In the genomic region with DNA sequence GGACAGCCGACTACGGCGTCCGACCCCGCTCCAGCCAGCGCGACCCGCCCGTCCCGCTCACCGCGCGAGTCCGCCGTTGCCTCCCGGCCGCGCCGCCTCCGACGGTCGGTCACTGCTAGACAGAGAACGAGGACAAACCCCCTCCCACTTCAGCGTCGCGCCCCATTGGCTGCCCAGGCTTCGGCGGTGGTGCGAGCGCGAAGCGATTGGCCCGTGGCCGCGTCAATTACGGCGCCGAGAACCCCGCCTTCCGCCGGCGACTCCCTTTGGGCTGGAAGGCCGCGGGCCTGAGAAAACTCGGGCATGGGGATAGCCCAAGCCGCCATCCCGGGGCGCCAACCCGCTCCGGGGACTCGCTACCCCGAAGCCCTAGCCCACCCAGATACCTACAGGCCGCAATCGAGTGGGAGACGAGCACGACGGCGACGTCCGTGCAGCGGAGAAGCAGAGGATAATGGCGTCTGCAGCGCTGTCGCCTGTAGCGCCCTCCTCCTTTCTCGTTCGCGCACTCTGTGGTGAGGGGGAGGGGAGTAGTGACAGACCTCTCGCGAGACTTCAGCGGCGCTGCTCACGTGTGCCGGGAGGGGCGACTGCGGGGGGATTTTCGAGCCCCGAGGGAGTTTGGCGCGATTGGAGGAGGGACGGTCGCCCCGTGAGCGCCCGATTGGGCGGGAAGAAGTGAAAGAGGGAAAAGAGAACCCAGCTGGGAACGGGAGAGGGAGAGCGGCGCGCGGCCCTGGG, we compare ENCODE assay signal across 8 mouse cellular contexts. TPM values are rescaled to one million over a fixed set of nuclear protein-coding genes. Genes with fewer than 3 reads are reported as not detected.
DNase-seq lines count a peak whose midpoint lies in the region; ATAC-seq and TF ChIP-seq lines count a peak whose summit lies in the region.

Gene Rmi1, plus strand, starts transcription at position 246 of the 741 bp plus-strand sequence.

- peak within 1 kb of the TSS; percentile 95 for H3K4me3 ChIP-seq in brown adipose tissue, adult 24 weeks (ENCODE audit: insufficient read depth, low read depth, low read length)
- peak within 1 kb of the TSS; percentile 88 to 99 for H3K4me3 ChIP-seq in heart, embryonic 14.5 days (ENCODE audit: control insufficient read depth in 1 of 2, insufficient read depth in 1 of 2, low read depth in 1 of 2, low read length in 2 of 2)
- H3K4me3 ChIP-seq in liver, embryonic 14.5 days (ENCODE audit: insufficient read depth in 1 of 2, low read depth in 2 of 2, low read length in 2 of 2): peak within 1 kb of the TSS; percentile 88 to 98
- peak within 1 kb of the TSS; percentile 98 for H3K4me3 ChIP-seq in neural tube, embryonic 11.5 days (ENCODE audit: low read depth, low read length)
- H3K4me3 ChIP-seq in stomach, postnatal 0 days (ENCODE audit: low read depth, low read length): peak within 1 kb of the TSS; percentile 100

- DNase-seq in CD4-positive, CD25-positive, alpha-beta regulatory T cell, adult 2 months (ENCODE audit: low read depth, low spot score): peak; percentile 99
- DNase-seq in fibroblast of lung, adult 2 months (ENCODE audit: low read depth): peak; percentile 91
- peak; percentile 98 for DNase-seq in kidney, postnatal 14 days
- peak; percentile 95 to 96 (median 96) for DNase-seq in liver, embryonic 14.5 days (ENCODE audit: low read depth in 3 of 3, low spot score in 3 of 3)
- DNase-seq in neural tube, embryonic 11.5 days (ENCODE audit: low spot score): peak; percentile 98
- DNase-seq in stomach, postnatal 0 days (ENCODE audit: low spot score): peak; percentile 97

- H3K27me3 ChIP-seq in heart, embryonic 14.5 days (ENCODE audit: control insufficient read depth, insufficient read depth, low read length): no peaks in the 10 kb centered on the region
- no peaks in the 10 kb centered on the region for H3K27me3 ChIP-seq in liver, embryonic 14.5 days (ENCODE audit: control insufficient read depth, insufficient read depth, low read length)
- no peaks in the 10 kb centered on the region for H3K27me3 ChIP-seq in neural tube, embryonic 11.5 days (ENCODE audit: control insufficient read depth, insufficient read depth, low read length)
- no peaks in the 10 kb centered on the region for H3K27me3 ChIP-seq in stomach, postnatal 0 days (ENCODE audit: control insufficient read depth, insufficient read depth, low read length)

- peak within 1 kb of the TSS; percentile 96 for H3K27ac ChIP-seq in brown adipose tissue, adult 24 weeks (replicated peaks; ENCODE audit: low read depth, low read length)
- H3K27ac ChIP-seq in heart, embryonic 14.5 days (replicated peaks in 1 of 2; ENCODE audit: control insufficient read depth in 1 of 2, insufficient read depth in 1 of 2, low read depth in 2 of 2, low read length in 2 of 2): peak within 1 kb of the TSS; percentile 98 to 99
- peak within 1 kb of the TSS; percentile 91 for H3K27ac ChIP-seq in liver, embryonic 14.5 days
- H3K27ac ChIP-seq in neural tube, embryonic 11.5 days (ENCODE audit: low read depth, low read length): peak within 1 kb of the TSS; percentile 98
- H3K27ac ChIP-seq in stomach, postnatal 0 days (replicated peaks): peak within 1 kb of the TSS; percentile 99

- peak within 1 kb of the TSS; percentile 100 for H3K9ac ChIP-seq in heart, embryonic 14.5 days (ENCODE audit: low read length)
- peak within 1 kb of the TSS; percentile 100 for H3K9ac ChIP-seq in liver, embryonic 14.5 days (replicated peaks)
- peak within 1 kb of the TSS; percentile 96 for H3K9ac ChIP-seq in neural tube, embryonic 11.5 days (ENCODE audit: low read length)
- H3K9ac ChIP-seq in stomach, postnatal 0 days (ENCODE audit: low read length): peak within 1 kb of the TSS; percentile 99

- no peaks in the 10 kb centered on the region for H3K9me3 ChIP-seq in heart, embryonic 14.5 days (ENCODE audit: control insufficient read depth, low read length)
- no peaks in the 10 kb centered on the region for H3K9me3 ChIP-seq in liver, embryonic 14.5 days (ENCODE audit: control insufficient read depth, low read length)
- H3K9me3 ChIP-seq in neural tube, embryonic 11.5 days (ENCODE audit: control insufficient read depth, low read length): no peaks in the 10 kb centered on the region
- H3K9me3 ChIP-seq in stomach, postnatal 0 days (ENCODE audit: control insufficient read depth, low read length): no peaks in the 10 kb centered on the region

- peak; percentile 41; the same call in 1 of the 2 replicates for TF ChIP-seq EP300 in liver, embryonic 14.5 days (IDR thresholded peaks at IDR 0.05; ENCODE audit: low read depth)
- peak; percentile 99 for TF ChIP-seq EP300 in stomach, postnatal 0 days (optimal IDR thresholded peaks at IDR 0.05)

- H3K4me2 ChIP-seq in heart, embryonic 14.5 days (ENCODE audit: low read length): peak within 1 kb of the TSS; percentile 86
- peak within 1 kb of the TSS; percentile 77 for H3K4me2 ChIP-seq in liver, embryonic 14.5 days (ENCODE audit: low read depth)
- H3K4me2 ChIP-seq in neural tube, embryonic 11.5 days (ENCODE audit: low read depth): peak within 1 kb of the TSS; percentile 56
- H3K4me2 ChIP-seq in stomach, postnatal 0 days (replicated peaks; ENCODE audit: low read depth): peak within 1 kb of the TSS; percentile 60

- peak; percentile 49 for TF ChIP-seq CTCF in liver, embryonic 14.5 days (IDR thresholded peaks at IDR 0.05; ENCODE audit: low read depth)
- TF ChIP-seq CTCF in stomach, postnatal 0 days (IDR thresholded peaks at IDR 0.05; ENCODE audit: low read depth): peak; percentile 63

- no peaks in the 10 kb centered on the region for H3K4me1 ChIP-seq in brown adipose tissue, adult 24 weeks (ENCODE audit: control insufficient read depth, insufficient read depth, insufficient read length, low read length)
- H3K4me1 ChIP-seq in heart, embryonic 14.5 days (ENCODE audit: control insufficient read depth in 2 of 2, insufficient read depth in 2 of 2, low read length in 2 of 2): peaks cover 0 to 9% of the 10 kb centered on the region in 2 experiments; a peak in 2 of 4 replicates
- peaks cover 6 to 11% of the 10 kb centered on the region in 2 experiments; a peak in 3 of 4 replicates for H3K4me1 ChIP-seq in liver, embryonic 14.5 days (replicated peaks; ENCODE audit: control insufficient read depth in 2 of 2, insufficient read depth in 2 of 2, low read length in 1 of 2)
- no peaks in the 10 kb centered on the region for H3K4me1 ChIP-seq in neural tube, embryonic 11.5 days (ENCODE audit: control insufficient read depth, insufficient read depth, low read length)
- no peaks in the 10 kb centered on the region for H3K4me1 ChIP-seq in stomach, postnatal 0 days (replicated peaks; ENCODE audit: control insufficient read depth, insufficient read depth)

- H3K36me3 ChIP-seq in heart, embryonic 14.5 days (ENCODE audit: control insufficient read depth, insufficient read depth, low read length): peaks cover 26% of the 10 kb centered on the region
- peaks cover 22% of the 10 kb centered on the region for H3K36me3 ChIP-seq in liver, embryonic 14.5 days (replicated peaks; ENCODE audit: control insufficient read depth, insufficient read depth, low read depth)
- 0 out of 2 replicates have a peak, but pooled peaks cover under 1% of the 10 kb centered on the region for H3K36me3 ChIP-seq in neural tube, embryonic 11.5 days (ENCODE audit: control insufficient read depth, insufficient read depth, low read length)
- H3K36me3 ChIP-seq in stomach, postnatal 0 days (ENCODE audit: control insufficient read depth, insufficient read depth, low read length): peaks cover 6% of the 10 kb centered on the region; the same call in 1 of the 2 replicates

- WGBS in heart, embryonic 14.5 days: under 1% methylated on average over 86 of the region's 91 CpGs
- WGBS in liver, embryonic 14.5 days (ENCODE audit: insufficient replicate concordance): under 1% methylated on average over 85 of the region's 91 CpGs
- WGBS in neural tube, embryonic 11.5 days: under 1% methylated on average over 86 of the region's 91 CpGs
- under 1% methylated on average over 73 of the region's 91 CpGs for WGBS in stomach, postnatal 0 days

- ATAC-seq in heart, embryonic 14.5 days (ENCODE audit: insufficient number of reproducible peaks, insufficient read depth, low FRiP score, low read depth): peak; percentile 92
- peak; percentile 92 for ATAC-seq in liver, embryonic 14.5 days (ENCODE audit: insufficient read depth)
- ATAC-seq in neural tube, embryonic 11.5 days (ENCODE audit: insufficient read depth, low FRiP score, low TSS enrichment): peak; percentile 95
- ATAC-seq in stomach, postnatal 0 days (ENCODE audit: low FRiP score, low TSS enrichment): peak; percentile 94

RNA-seq across cellular contexts. Expression of gene Rmi1, which starts in this region (rescaled TPM):
- polyA plus RNA-seq in brown adipose tissue, adult 24 weeks (2012; ENCODE audit: insufficient read depth, insufficient read length, missing spikeins): 16.1 and 25.2 TPM in 2 replicates
- polyA plus RNA-seq in heart, embryonic 14.5 days (2014; fragmentation: Nextera tagmentation; extraction: Ambion mirVana): 20.3 and 20.6 TPM in 2 replicates
- 5.0 and 8.0 TPM in 2 replicates for polyA plus RNA-seq in liver, embryonic 14.5 days (2012; rRNA removed)
- 11.0 and 12.0 TPM in 2 replicates for polyA plus RNA-seq in liver, embryonic 14.5 days (2014; fragmentation: Nextera tagmentation; extraction: Ambion mirVana)
- polyA plus RNA-seq in neural tube, embryonic 11.5 days (2014; fragmentation: Nextera tagmentation; extraction: Ambion mirVana): 29.8 and 32.1 TPM in 2 replicates
- 11.1 and 12.5 TPM in 2 replicates for polyA plus RNA-seq in stomach, postnatal 0 days (2015; fragmentation: Nextera tagmentation; extraction: Ambion mirVana)

Comparison
In these comparisons a context has a peak if more than half of its experiments do, and no peak if none do; other contexts are left out.
1. Peak in every context shown above with its lines: DNase-seq, ATAC-seq, H3K4me3 ChIP-seq and H3K27ac ChIP-seq.